Comparison of ENCODE assay signal across 27 mouse cellular contexts in genomic region chr9:88181189-88181994, GRCm38 (mm10).
DNase-seq lines count a peak whose midpoint lies in the region; ATAC-seq and TF ChIP-seq lines count a peak whose summit lies in the region.
"Had no signal": no experiment of that assay in that cellular context is flagged by ENCODE, and none has a peak within 500 bp of the region (broad histone marks: within the 10 kb centered on the region; RNA-seq: fewer than 3 reads in every experiment).

No protein-coding gene starts in this region.

- no peaks in the 10 kb centered on the region for H3K36me3 ChIP-seq in embryonic facial prominence, embryonic 15.5 days
- no peaks in the 10 kb centered on the region for H3K36me3 ChIP-seq in limb, embryonic 15.5 days
- no peaks in the 10 kb centered on the region for H3K36me3 ChIP-seq in liver, postnatal 0 days (replicated peaks; ENCODE audit: insufficient read depth, low read length)
- H3K36me3 ChIP-seq: forebrain, embryonic 12.5 days; heart, embryonic 13.5 days; hindbrain, embryonic 15.5 days; liver, embryonic 12.5 days; midbrain, embryonic 13.5 days; stomach, embryonic 15.5 days had no signal

- no peaks in the 10 kb centered on the region for H3K9me3 ChIP-seq in embryonic facial prominence, embryonic 15.5 days (replicated peaks)
- H3K9me3 ChIP-seq in limb, embryonic 15.5 days, result no peaks in the 10 kb centered on the region
- no peaks in the 10 kb centered on the region for H3K9me3 ChIP-seq in liver, postnatal 0 days (ENCODE audit: low read length)
- H3K9me3 ChIP-seq: forebrain, embryonic 12.5 days; heart, embryonic 13.5 days; hindbrain, embryonic 15.5 days; liver, embryonic 12.5 days; megakaryocyte, embryonic 14.5 days; midbrain, embryonic 13.5 days; stomach, embryonic 15.5 days had no signal

- no peak overlapping the region for H3K4me3 ChIP-seq in embryonic facial prominence, embryonic 15.5 days (replicated peaks)
- H3K4me3 ChIP-seq in limb, embryonic 15.5 days, result no peak overlapping the region
- H3K4me3 ChIP-seq in liver, postnatal 0 days (ENCODE audit: low read depth, low read length), result no peak overlapping the region
- H3K4me3 ChIP-seq: forebrain, embryonic 12.5 days; heart, embryonic 13.5 days; hindbrain, embryonic 15.5 days; layer of hippocampus, adult 2 months; left cerebral cortex, adult 2 months; liver, embryonic 12.5 days; megakaryocyte, embryonic 14.5 days; midbrain, embryonic 13.5 days; stomach, embryonic 15.5 days had no signal

- TF ChIP-seq CTCF in liver, postnatal 0 days (IDR thresholded peaks at IDR 0.05; ENCODE audit: low read depth), result no peak

- DNase-seq in embryo, embryonic 11 days, result peak; percentile 9
- DNase-seq in embryo, embryonic 10.5 days (ENCODE audit: low spot score), result no peak
- DNase-seq in NIH3T3 (ENCODE audit: low read depth), result peak; percentile 15
- no peak for DNase-seq in liver, postnatal 0 days
- no peak for DNase-seq in frontal cortex, postnatal 14 days (ENCODE audit: low spot score in 2 of 2)
- DNase-seq: adrenal gland, postnatal 14 days; cerebellum, adult 11 months; cerebellum, adult 9-11 months; heart, postnatal 10 days; kidney, adult 2 months; kidney, postnatal 36 days; lung, adult 18-20 months; lung, postnatal 4 days; right cerebral cortex, postnatal 14 days had no signal

- ATAC-seq in embryonic facial prominence, embryonic 15.5 days (ENCODE audit: insufficient number of reproducible peaks, low FRiP score, low TSS enrichment, low read depth), result peak; percentile 65
- ATAC-seq in limb, embryonic 15.5 days (ENCODE audit: insufficient number of reproducible peaks, low FRiP score, low TSS enrichment, low read depth), result peak; percentile 80
- no peak for ATAC-seq in liver, postnatal 0 days
- ATAC-seq: liver, embryonic 12.5 days; lung, postnatal 0 days; midbrain, embryonic 13.5 days had no signal

- 0 out of 2 replicates have a peak, but pooled peaks cover 3% of the 10 kb centered on the region for H3K4me1 ChIP-seq in embryonic facial prominence, embryonic 15.5 days
- H3K4me1 ChIP-seq in limb, embryonic 15.5 days, result peaks cover 9% of the 10 kb centered on the region; the same call in 1 of the 2 replicates
- no peaks in the 10 kb centered on the region for H3K4me1 ChIP-seq in liver, postnatal 0 days (ENCODE audit: insufficient read depth)
- H3K4me1 ChIP-seq: forebrain, embryonic 12.5 days; heart, embryonic 13.5 days; hindbrain, embryonic 15.5 days; liver, embryonic 12.5 days; megakaryocyte, embryonic 14.5 days; midbrain, embryonic 13.5 days; stomach, embryonic 15.5 days had no signal

- no peaks in the 10 kb centered on the region for H3K27me3 ChIP-seq in embryonic facial prominence, embryonic 15.5 days
- no peaks in the 10 kb centered on the region for H3K27me3 ChIP-seq in limb, embryonic 15.5 days
- no peaks in the 10 kb centered on the region for H3K27me3 ChIP-seq in liver, postnatal 0 days (ENCODE audit: insufficient read depth, low read length)
- H3K27me3 ChIP-seq: CH12.LX; forebrain, embryonic 12.5 days; heart, embryonic 13.5 days; hindbrain, embryonic 15.5 days; liver, embryonic 12.5 days; megakaryocyte, embryonic 14.5 days; midbrain, embryonic 13.5 days; stomach, embryonic 15.5 days had no signal

- H3K9ac ChIP-seq in embryonic facial prominence, embryonic 15.5 days, result no peak overlapping the region
- no peak overlapping the region for H3K9ac ChIP-seq in limb, embryonic 15.5 days
- H3K9ac ChIP-seq in liver, postnatal 0 days (replicated peaks), result no peak overlapping the region
- H3K9ac ChIP-seq: forebrain, embryonic 12.5 days; heart, embryonic 13.5 days; hindbrain, embryonic 15.5 days; liver, embryonic 12.5 days; midbrain, embryonic 13.5 days; stomach, embryonic 15.5 days had no signal

- 46% methylated on average over 9 of the region's 9 CpGs for WGBS in embryonic facial prominence, embryonic 15.5 days
- WGBS in limb, embryonic 15.5 days, result 46% methylated on average over 9 of the region's 9 CpGs
- 81% methylated on average over 9 of the region's 9 CpGs for WGBS in liver, postnatal 0 days (ENCODE audit: insufficient replicate concordance)

- H3K27ac ChIP-seq in embryonic facial prominence, embryonic 15.5 days (replicated peaks), result 0 out of 2 replicates have a peak overlapping the region, but pooled peaks have one; percentile 0
- H3K27ac ChIP-seq in limb, embryonic 15.5 days, result peak overlapping the region; percentile 61; the same call in 1 of the 2 replicates
- H3K27ac ChIP-seq in liver, postnatal 0 days (ENCODE audit: low read depth), result no peak overlapping the region
- H3K27ac ChIP-seq: forebrain, embryonic 12.5 days; heart, embryonic 13.5 days; hindbrain, embryonic 15.5 days; layer of hippocampus, adult 2 months; left cerebral cortex, adult 2 months; liver, embryonic 12.5 days; midbrain, embryonic 13.5 days; stomach, embryonic 15.5 days had no signal

- H3K4me2 ChIP-seq in embryonic facial prominence, embryonic 15.5 days (replicated peaks), result no peak overlapping the region
- 0 out of 2 replicates have a peak overlapping the region, but pooled peaks have one; percentile 5 for H3K4me2 ChIP-seq in limb, embryonic 15.5 days
- no peak overlapping the region for H3K4me2 ChIP-seq in liver, postnatal 0 days (ENCODE audit: low read depth, low read length)
- H3K4me2 ChIP-seq: forebrain, embryonic 12.5 days; heart, embryonic 13.5 days; hindbrain, embryonic 15.5 days; liver, embryonic 12.5 days; midbrain, embryonic 13.5 days; stomach, embryonic 15.5 days had no signal

- TF ChIP-seq EP300 in liver, postnatal 0 days (IDR thresholded peaks at IDR 0.05; ENCODE audit: low read depth), result no peak

Comparison
In these comparisons a context has a peak if more than half of its experiments do, and no peak if none do; other contexts are left out.
1. DNase-seq: peak in embryo, embryonic 11 days (single experiment) and NIH3T3 (single experiment); none in embryo, embryonic 10.5 days (single experiment), liver, postnatal 0 days (single experiment) and frontal cortex, postnatal 14 days (0 of 2).